Mouse (Mus musculus): ENCODE results near the gene Homer1. TPM values are rescaled to one million over a fixed set of nuclear protein-coding genes. Genes with fewer than 3 reads are reported as not detected.

The Homer1 gene
- polyA plus RNA-seq (2014; fragmentation: Illumina TruSeq; extraction: RNeasy Lipid Tissue Mini Kit (QIAGEN cat#74804); ENCODE audit: low read depth, low replicate concordance), result 45.4 TPM

DNA sequence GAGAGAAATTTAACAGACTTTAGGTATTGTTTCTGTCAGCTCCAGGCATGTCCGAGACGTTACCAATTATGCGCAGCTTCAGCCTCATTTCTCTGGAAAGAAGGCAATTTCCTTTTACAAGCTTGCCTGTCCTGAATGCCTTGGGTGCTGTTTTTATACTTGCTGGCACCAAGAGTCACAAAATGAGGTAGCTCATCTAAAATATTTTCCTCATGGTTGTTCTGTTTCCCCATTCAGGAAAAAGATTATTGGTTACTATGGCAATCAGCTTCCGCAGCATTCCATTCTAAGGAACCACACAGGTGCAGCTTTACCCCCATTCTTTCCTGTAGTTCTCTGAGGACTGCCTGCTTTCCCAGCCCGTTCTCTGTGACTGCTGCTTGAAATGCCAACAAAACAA, at the start of gene Homer1:
Gene Homer1 (plus strand): TSS at position 320 of the 400 bp plus-strand sequence.

Other genes with a start within 250 kb of the Homer1 start
- 0.07 TPM for gene Cmya5, start 154.9 kb upstream of the Homer1 start, polyA plus RNA-seq (2014; fragmentation: Illumina TruSeq; extraction: RNeasy Lipid Tissue Mini Kit (QIAGEN cat#74804); ENCODE audit: low read depth, low replicate concordance)
- gene Tent2, start 107.2 kb upstream of the Homer1 start, polyA plus RNA-seq (2014; fragmentation: Illumina TruSeq; extraction: RNeasy Lipid Tissue Mini Kit (QIAGEN cat#74804); ENCODE audit: low read depth, low replicate concordance), result 54.2 TPM
- 23.8 TPM for gene Jmy, start 200.2 kb downstream of the Homer1 start, polyA plus RNA-seq (2014; fragmentation: Illumina TruSeq; extraction: RNeasy Lipid Tissue Mini Kit (QIAGEN cat#74804); ENCODE audit: low read depth, low replicate concordance)